Mouse (Mus musculus) intestine, embryonic 14.5 days (tissue): ENCODE results near the gene Gmcl1. TPM values are rescaled to one million over a fixed set of nuclear protein-coding genes. Genes with fewer than 3 reads are reported as not detected.
A peak's percentile ranks its signal among the peaks of the same experiment; 100 is the strongest.

Experiments used
- ATAC-seq: fragments of 200-750 bp; cut with Nextera tagmentation; replicated peaks from 2 replicates; pipeline ENCODE4 v1.8.0; 2017; ENCODE audit warnings: low read depth, moderate number of reproducible peaks, moderate TSS enrichment, moderate library complexity; ENCODE audit not compliant: low FRiP score, low TSS enrichment
- DNase-seq: peaks from one replicate; pipeline ENCODE4 v3.0.0-alpha.2; 2018; ENCODE audit warnings: low spot score
- H3K27ac ChIP-seq: fragments of 300-500 bp; sonication (generic); 2 replicates; pipeline ENCODE4 v1.5.1; 2014; ENCODE audit warnings: low read depth, mild to moderate bottlenecking, control low read depth
- H3K27me3 ChIP-seq: fragments of 300-500 bp; sonication (generic); replicated peaks from 2 replicates; pipeline ENCODE4 v1.6.1; 2014; ENCODE audit warnings: low read length, control low read depth; ENCODE audit not compliant: control insufficient read depth, insufficient read depth
- H3K36me3 ChIP-seq: fragments of 300-500 bp; sonication (generic); 2 replicates; pipeline ENCODE4 v1.6.1; 2014; ENCODE audit warnings: low read length, control low read depth; ENCODE audit not compliant: control insufficient read depth, insufficient read depth
- H3K4me1 ChIP-seq: fragments of 300-500 bp; sonication (generic); replicated peaks from 2 replicates; pipeline ENCODE4 v1.6.1; 2014; ENCODE audit warnings: low read length, control low read depth, mixed read lengths; ENCODE audit not compliant: control insufficient read depth, insufficient read depth
- H3K4me2 ChIP-seq: fragments of 300-500 bp; sonication (generic); 2 replicates; pipeline ENCODE4 v1.6.1; 2014; ENCODE audit warnings: low read length
- H3K4me3 ChIP-seq: fragments of 300-500 bp; sonication (generic); 2 replicates; pipeline ENCODE4 v1.5.1; 2014; ENCODE audit warnings: low read depth, low read length, control low read depth, mixed read lengths
- H3K9ac ChIP-seq: fragments of 300-500 bp; sonication (generic); 2 replicates; pipeline ENCODE4 v1.6.1; 2014; ENCODE audit warnings: mild to moderate bottlenecking, low read length
- H3K9me3 ChIP-seq: fragments of 300-500 bp; sonication (generic); 2 replicates; pipeline ENCODE4 v1.6.1; 2016; ENCODE audit warnings: low read length, control low read depth; ENCODE audit not compliant: control insufficient read depth
- WGBS: fragments of 180-500 bp; shearing (Covaris S2); extraction: QIAGEN DNeasy Blood & Tissue Kit; methylation state at CpG from one replicate; pipeline ENCODE4 v1.1.7; 2014; 5-methylcytosine and 5-hydroxymethylcytosine counted together
- polyA plus RNA-seq: library from polyadenylated mRNA; unstranded; fragments of >200 nt; fragmentation: Nextera tagmentation; extraction: Ambion mirVana; gene quantifications from 2 replicates; pipeline ENCODE4 v1.2.1, GENCODE M21; 2014

Gmcl1 gene
- polyA plus RNA-seq, 1 experiment from 2014 or later = 31.6 TPM

- DNase-seq (no peak), ATAC-seq (no peak)
- H3K4me1 ChIP-seq = no peaks in the 10 kb centered on the region
- no peaks in the 10 kb centered on the region for H3K9me3 ChIP-seq
- H3K27ac ChIP-seq = no peak overlapping the region
- 79% methylated on average over 9 of the region's 9 CpGs for WGBS
- no peak overlapping the region for H3K4me2 ChIP-seq
- peaks cover 38% of the 10 kb centered on the region for H3K36me3 ChIP-seq
- H3K4me3 ChIP-seq = no peak overlapping the region
- no peaks in the 10 kb centered on the region for H3K27me3 ChIP-seq
- no peak overlapping the region for H3K9ac ChIP-seq
These were observed 72.9 kb downstream of the Gmcl1 start for GRCm38 (mm10) chr6:86660161-86660877.

GRCm38 (mm10) chr6:86658501-86658900 lies 74.7 kb downstream of the Gmcl1 start:
- WGBS = 80% methylated on average over 3 of the region's 3 CpGs
- Histone ChIP-seq H3K27ac (no peak overlapping the region), H3K4me2 (no peak overlapping the region), H3K36me3 (peaks cover 39% of the 10 kb centered on the region), H3K9ac (no peak overlapping the region), H3K9me3 (no peaks in the 10 kb centered on the region), H3K4me3 (no peak overlapping the region), H3K27me3 (no peaks in the 10 kb centered on the region), H3K4me1 (no peaks in the 10 kb centered on the region)
- DNase-seq (no peak), ATAC-seq (no peak)

- 0 out of 2 replicates have a peak, but pooled peaks have one; percentile 47 for ATAC-seq
- Histone ChIP-seq H3K9me3 (no peaks in the 10 kb centered on the region), H3K9ac (no peak overlapping the region), H3K27ac (no peak overlapping the region), H3K27me3 (no peaks in the 10 kb centered on the region), H3K4me1 (no peaks in the 10 kb centered on the region), H3K4me2 (no peak overlapping the region), H3K36me3 (peaks cover 56% of the 10 kb centered on the region), H3K4me3 (no peak overlapping the region)
- no peak for DNase-seq
- 78% methylated on average over 9 of the region's 9 CpGs for WGBS
These were observed 78.8 kb downstream of the Gmcl1 start for GRCm38 (mm10) chr6:86654270-86654916.

- Histone ChIP-seq H3K27me3 (no peaks in the 10 kb centered on the region), H3K4me3 (no peak overlapping the region), H3K9ac (no peak overlapping the region), H3K27ac (no peak overlapping the region), H3K4me1 (no peaks in the 10 kb centered on the region), H3K36me3 (peaks cover 64% of the 10 kb centered on the region), H3K9me3 (no peaks in the 10 kb centered on the region), H3K4me2 (no peak overlapping the region)
- no peak for DNase-seq
- ATAC-seq = no peak
- 85% methylated on average over 6 of the region's 6 CpGs for WGBS
These were observed 80.2 kb downstream of the Gmcl1 start for GRCm38 (mm10) chr6:86653026-86653425.

DNA sequence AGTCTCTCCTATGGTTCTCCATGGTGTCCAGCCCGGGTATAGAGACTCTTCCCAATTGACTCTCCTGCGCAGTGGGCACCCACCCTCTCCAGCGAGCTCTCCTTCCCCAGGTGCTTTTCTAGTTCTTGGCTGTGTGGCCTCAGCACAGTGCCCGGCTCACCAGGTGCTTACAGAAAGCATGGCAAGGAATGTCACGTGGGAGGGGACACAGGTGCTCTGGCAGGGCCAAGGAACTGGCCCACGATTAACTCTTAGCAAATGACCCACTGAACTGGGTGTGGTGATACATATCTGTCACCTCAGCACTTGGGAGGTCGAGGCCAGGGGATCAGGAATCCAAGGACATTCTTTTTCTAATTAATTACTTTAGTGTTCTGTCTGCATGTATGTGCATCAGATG lies 87.0 kb downstream of the Gmcl1 start:
- Histone ChIP-seq H3K9ac (no peak overlapping the region), H3K9me3 (no peaks in the 10 kb centered on the region), H3K4me2 (no peak overlapping the region), H3K27ac (no peak overlapping the region), H3K27me3 (no peaks in the 10 kb centered on the region), H3K36me3 (peaks cover 31% of the 10 kb centered on the region), H3K4me3 (no peak overlapping the region), H3K4me1 (no peaks in the 10 kb centered on the region)
- 75% methylated on average over 7 of the region's 7 CpGs for whole genome bisulfite sequencing
- DNase-seq = no peak
- ATAC-seq = no peak

DNA sequence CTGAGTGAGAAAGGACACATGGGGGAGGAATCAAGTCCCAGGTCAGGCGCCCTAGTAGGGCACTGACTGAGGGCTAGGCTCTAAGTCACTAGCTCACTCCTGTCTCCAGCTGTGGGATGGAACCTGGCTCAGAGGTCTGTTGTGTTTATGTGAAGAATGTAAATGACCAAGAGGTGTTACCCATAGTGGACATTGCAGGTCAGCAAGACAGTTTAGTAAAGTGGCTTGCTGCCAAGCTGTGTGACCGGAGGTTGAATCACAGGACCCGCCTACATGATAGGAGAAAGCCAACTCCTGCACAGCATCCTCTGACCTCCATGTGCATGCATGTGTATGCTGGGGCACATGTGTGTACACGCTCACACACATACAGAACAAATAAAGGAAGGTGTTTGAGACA lies 87.6 kb downstream of the Gmcl1 start:
- DNase-seq = no peak
- no peaks in the 10 kb centered on the region for H3K27me3 ChIP-seq
- ATAC-seq = no peak
- H3K27ac ChIP-seq = no peak overlapping the region
- H3K9ac ChIP-seq = no peak overlapping the region
- H3K4me3 ChIP-seq = no peak overlapping the region
- no peaks in the 10 kb centered on the region for H3K4me1 ChIP-seq
- peaks cover 25% of the 10 kb centered on the region for H3K36me3 ChIP-seq
- 80% methylated on average over 4 of the region's 4 CpGs for WGBS
- no peaks in the 10 kb centered on the region for H3K9me3 ChIP-seq
- H3K4me2 ChIP-seq = no peak overlapping the region

GRCm38 (mm10) chr6:86644775-86645400 lies 88.3 kb downstream of the Gmcl1 start:
- no peak overlapping the region for H3K4me3 ChIP-seq
- no peaks in the 10 kb centered on the region for H3K9me3 ChIP-seq
- no peak overlapping the region for H3K9ac ChIP-seq
- H3K27ac ChIP-seq = no peak overlapping the region
- ATAC-seq = no peak
- peaks cover 19% of the 10 kb centered on the region for H3K36me3 ChIP-seq
- WGBS = 88% methylated on average over 3 of the region's 3 CpGs
- H3K4me1 ChIP-seq = no peaks in the 10 kb centered on the region
- no peaks in the 10 kb centered on the region for H3K27me3 ChIP-seq
- no peak for DNase-seq
- no peak overlapping the region for H3K4me2 ChIP-seq
